In the genomic region with DNA sequence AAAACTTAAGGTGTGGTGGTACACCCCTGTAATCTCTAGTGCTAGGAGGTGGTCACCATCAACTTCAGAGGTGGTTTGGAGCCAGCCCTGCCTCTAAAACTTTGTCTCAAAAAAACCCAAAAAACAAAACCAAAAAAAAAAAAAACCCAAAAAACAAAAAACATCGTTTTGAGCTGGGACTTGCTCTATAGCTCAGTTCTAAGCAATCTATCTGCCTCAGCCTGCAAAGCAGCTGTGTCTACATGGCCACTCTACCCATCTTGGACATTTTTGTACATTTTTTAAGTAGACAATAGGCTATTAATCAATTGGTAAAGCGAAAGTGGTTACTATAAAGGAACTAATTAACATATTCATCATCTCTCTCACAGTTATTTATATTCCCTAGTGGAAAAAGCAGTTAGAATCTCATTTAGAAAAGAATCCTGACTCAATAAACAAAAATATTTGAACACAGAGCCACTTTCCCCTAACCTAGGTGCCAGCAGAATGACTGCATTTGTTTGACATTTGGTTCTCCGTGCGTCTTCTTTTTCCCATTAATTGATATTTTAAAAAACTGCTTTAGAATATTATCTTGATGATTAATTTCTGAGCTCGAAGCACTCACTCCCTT, we compare ENCODE assay signal across 9 mouse cellular contexts. TPM values are rescaled to one million over a fixed set of nuclear protein-coding genes. Genes with fewer than 3 reads are reported as not detected.
DNase-seq lines count a peak whose midpoint lies in the region; ATAC-seq and TF ChIP-seq lines count a peak whose summit lies in the region.
"Had no signal": no experiment of that assay in that cellular context is flagged by ENCODE, and none has a peak within 500 bp of the region (broad histone marks: within the 10 kb centered on the region; RNA-seq: fewer than 3 reads in every experiment).

No protein-coding gene starts in this region.

- H3K9me3 ChIP-seq in heart, embryonic 14.5 days (ENCODE audit: control insufficient read depth, low read length) = no peaks in the 10 kb centered on the region
- H3K9me3 ChIP-seq in G1E (replicated peaks) = no peaks in the 10 kb centered on the region
- no peaks in the 10 kb centered on the region for H3K9me3 ChIP-seq in hindbrain, embryonic 10.5 days
- no peaks in the 10 kb centered on the region for H3K9me3 ChIP-seq in midbrain, embryonic 10.5 days (replicated peaks)

- DNase-seq in heart, adult 18-20 months = no peak
- DNase-seq in G1E (ENCODE audit: low spot score) = no peak
- DNase-seq in hindbrain, embryonic 10.5 days (ENCODE audit: low spot score) = no peak
- no peak for DNase-seq in midbrain, embryonic 10.5 days (ENCODE audit: low spot score)
- no peak for DNase-seq in gastrocnemius, postnatal 10 days
- DNase-seq in right cerebral cortex, adult 2 months (ENCODE audit: low spot score in 2 of 2) = no peak
- DNase-seq in urinary bladder, postnatal 10 days (ENCODE audit: low spot score) = no peak

- no peak for ATAC-seq in heart, embryonic 14.5 days (ENCODE audit: insufficient number of reproducible peaks, insufficient read depth, low FRiP score, low read depth)
- no peak for ATAC-seq in G1E (ENCODE audit: extremely low read depth, insufficient number of reproducible peaks, low FRiP score, poor library complexity, severe bottlenecking)

- peak overlapping the region; percentile 78 to 90 for H3K27ac ChIP-seq in heart, embryonic 14.5 days (replicated peaks in 1 of 2; ENCODE audit: control insufficient read depth in 1 of 2, insufficient read depth in 1 of 2, low read depth in 2 of 2, low read length in 2 of 2)
- H3K27ac ChIP-seq in hindbrain, embryonic 10.5 days = peak overlapping the region; percentile 92
- peak overlapping the region; percentile 97 for H3K27ac ChIP-seq in midbrain, embryonic 10.5 days (replicated peaks)

- no peak for TF ChIP-seq CTCF in G1E (IDR thresholded peaks at IDR 0.05; ENCODE audit: low read depth, low read length)

- H3K4me2 ChIP-seq in heart, embryonic 14.5 days (ENCODE audit: low read length) = peak overlapping the region; percentile 88

- peaks cover 13 to 34% of the 10 kb centered on the region in 2 experiments for H3K4me1 ChIP-seq in heart, embryonic 14.5 days (ENCODE audit: control insufficient read depth in 2 of 2, insufficient read depth in 2 of 2, low read length in 2 of 2)
- peaks cover 51% of the 10 kb centered on the region for H3K4me1 ChIP-seq in G1E (ENCODE audit: insufficient read depth, low read depth, low read length)
- peaks cover 42% of the 10 kb centered on the region for H3K4me1 ChIP-seq in hindbrain, embryonic 10.5 days (replicated peaks)
- peaks cover 40% of the 10 kb centered on the region for H3K4me1 ChIP-seq in midbrain, embryonic 10.5 days

- no peaks in the 10 kb centered on the region for H3K36me3 ChIP-seq in heart, embryonic 14.5 days (ENCODE audit: control insufficient read depth, insufficient read depth, low read length)
- peaks cover 15% of the 10 kb centered on the region for H3K36me3 ChIP-seq in G1E (replicated peaks)
- no peaks in the 10 kb centered on the region for H3K36me3 ChIP-seq in hindbrain, embryonic 10.5 days
- no peaks in the 10 kb centered on the region for H3K36me3 ChIP-seq in midbrain, embryonic 10.5 days

- WGBS in heart, embryonic 14.5 days = 26% methylated on average over 5 of the region's 5 CpGs
- WGBS in hindbrain, embryonic 10.5 days = 35% methylated on average over 5 of the region's 5 CpGs
- WGBS in midbrain, embryonic 10.5 days = 37% methylated on average over 5 of the region's 5 CpGs

- peak overlapping the region; percentile 86 for H3K9ac ChIP-seq in heart, embryonic 14.5 days (ENCODE audit: low read length)

- H3K4me3 ChIP-seq in heart, embryonic 14.5 days (ENCODE audit: control insufficient read depth in 1 of 2, insufficient read depth in 1 of 2, low read depth in 1 of 2, low read length in 2 of 2) = peak overlapping the region; percentile 73 to 74
- H3K4me3 ChIP-seq in G1E (ENCODE audit: low read depth, low read length) = peak overlapping the region; percentile 81
- H3K4me3 ChIP-seq in hindbrain, embryonic 10.5 days = peak overlapping the region; percentile 85
- peak overlapping the region; percentile 90 for H3K4me3 ChIP-seq in midbrain, embryonic 10.5 days

- H3K27me3 ChIP-seq in heart, embryonic 14.5 days (ENCODE audit: control insufficient read depth, insufficient read depth, low read length) = no peaks in the 10 kb centered on the region
- H3K27me3 ChIP-seq in G1E (ENCODE audit: insufficient read depth, low read length) = no peaks in the 10 kb centered on the region
- H3K27me3 ChIP-seq in hindbrain, embryonic 10.5 days (ENCODE audit: insufficient read depth, poor library complexity, severe bottlenecking) = no peaks in the 10 kb centered on the region
- H3K27me3 ChIP-seq in midbrain, embryonic 10.5 days (ENCODE audit: low read depth, poor library complexity, severe bottlenecking) = no peaks in the 10 kb centered on the region

RNA-seq across cellular contexts. Expression of gene Gm10643, which starts 0.6 kb away (rescaled TPM):
- 1.1 and 1.6 TPM in 2 replicates for polyA plus RNA-seq in heart, embryonic 14.5 days (2014; fragmentation: Nextera tagmentation; extraction: Ambion mirVana)
- total RNA-seq in heart, adult 18-20 months (2021) = 1 to 10 TPM; 4.2 to 5.0 TPM
- 1.1 and 2.0 TPM in 2 replicates for total RNA-seq in G1E (2014; fragmentation: Nextera tagmentation)
- total RNA-seq in G1E (2017) = 1.3 and 1.6 TPM in 2 replicates
- 0.05 and 0.09 TPM in 2 replicates for polyA plus RNA-seq in G1E (2012)
- 1.5 and 1.8 TPM in 2 replicates for polyA plus RNA-seq in hindbrain, embryonic 10.5 days (2016; fragmentation: Nextera tagmentation; extraction: Ambion mirVana)
- polyA plus RNA-seq in midbrain, embryonic 10.5 days (2016; fragmentation: Nextera tagmentation; extraction: Ambion mirVana) = 0.69 and 1.6 TPM in 2 replicates
- 1 to 10 TPM; 1.6 to 1.9 TPM for total RNA-seq in gastrocnemius, postnatal 10 days (2021)

RNA-seq across cellular contexts. Expression of gene Rfx1, which starts 1.1 kb away (rescaled TPM):
- polyA plus RNA-seq in heart, embryonic 14.5 days (2014; fragmentation: Nextera tagmentation; extraction: Ambion mirVana) = 6.1 and 6.3 TPM in 2 replicates
- total RNA-seq in heart, adult 18-20 months (2021) = 1 to 10 TPM; 8.3 to 9.1 TPM
- 12.0 and 14.3 TPM in 2 replicates for total RNA-seq in G1E (2014; fragmentation: Nextera tagmentation)
- total RNA-seq in G1E (2017) = 2.4 and 2.9 TPM in 2 replicates
- polyA plus RNA-seq in G1E (2012) = 41.4 and 44.5 TPM in 2 replicates
- polyA plus RNA-seq in hindbrain, embryonic 10.5 days (2016; fragmentation: Nextera tagmentation; extraction: Ambion mirVana) = 8.5 and 9.2 TPM in 2 replicates
- polyA plus RNA-seq in midbrain, embryonic 10.5 days (2016; fragmentation: Nextera tagmentation; extraction: Ambion mirVana) = 7.7 and 8.6 TPM in 2 replicates
- total RNA-seq in gastrocnemius, postnatal 10 days (2021) = 1 to 10 TPM; 5.2 to 8.2 TPM

RNA-seq across cellular contexts. Expression of gene Rln3, which starts 20.8 kb away (rescaled TPM):
- not detected in 2 replicates for polyA plus RNA-seq in heart, embryonic 14.5 days (2014; fragmentation: Nextera tagmentation; extraction: Ambion mirVana)
- total RNA-seq in heart, adult 18-20 months (2021) = not detected
- not detected in 2 replicates for total RNA-seq in G1E (2014; fragmentation: Nextera tagmentation)
- total RNA-seq in G1E (2017) = not detected in 2 replicates
- polyA plus RNA-seq in G1E (2012) = not detected in 2 replicates
- polyA plus RNA-seq in hindbrain, embryonic 10.5 days (2016; fragmentation: Nextera tagmentation; extraction: Ambion mirVana) = 0.69 TPM in 1 of 2 replicates, not detected in the other
- 0.20 TPM in 1 of 2 replicates, not detected in the other for polyA plus RNA-seq in midbrain, embryonic 10.5 days (2016; fragmentation: Nextera tagmentation; extraction: Ambion mirVana)
- not detected for total RNA-seq in gastrocnemius, postnatal 10 days (2021)
- total RNA-seq: gastrocnemius, adult 8-10 months had no signal

RNA-seq across cellular contexts. Expression of gene Il27ra, which starts 23.2 kb away (rescaled TPM):
- polyA plus RNA-seq in heart, embryonic 14.5 days (2014; fragmentation: Nextera tagmentation; extraction: Ambion mirVana) = 6.1 and 6.3 TPM in 2 replicates
- total RNA-seq in heart, adult 18-20 months (2021) = 1 to 10 TPM; 3.1 to 5.4 TPM
- total RNA-seq in G1E (2014; fragmentation: Nextera tagmentation) = not detected in 2 replicates
- total RNA-seq in G1E (2017) = not detected in 2 replicates
- not detected in 2 replicates for polyA plus RNA-seq in G1E (2012)
- 0.24 and 0.30 TPM in 2 replicates for polyA plus RNA-seq in hindbrain, embryonic 10.5 days (2016; fragmentation: Nextera tagmentation; extraction: Ambion mirVana)
- 0.17 and 0.21 TPM in 2 replicates for polyA plus RNA-seq in midbrain, embryonic 10.5 days (2016; fragmentation: Nextera tagmentation; extraction: Ambion mirVana)
- under 1 TPM; 0.84 to 0.87 TPM for total RNA-seq in gastrocnemius, postnatal 10 days (2021)

RNA-seq across cellular contexts. Expression of gene Dcaf15, which starts 39.0 kb away (rescaled TPM):
- 6.3 and 6.4 TPM in 2 replicates for polyA plus RNA-seq in heart, embryonic 14.5 days (2014; fragmentation: Nextera tagmentation; extraction: Ambion mirVana)
- total RNA-seq in heart, adult 18-20 months (2021) = 1 to 10 TPM; 7.2 to 7.3 TPM
- total RNA-seq in G1E (2014; fragmentation: Nextera tagmentation) = 15.7 and 16.3 TPM in 2 replicates
- 16.4 and 20.2 TPM in 2 replicates for total RNA-seq in G1E (2017)
- 51.8 and 68.1 TPM in 2 replicates for polyA plus RNA-seq in G1E (2012)
- polyA plus RNA-seq in hindbrain, embryonic 10.5 days (2016; fragmentation: Nextera tagmentation; extraction: Ambion mirVana) = 16.7 and 19.2 TPM in 2 replicates
- polyA plus RNA-seq in midbrain, embryonic 10.5 days (2016; fragmentation: Nextera tagmentation; extraction: Ambion mirVana) = 16.3 and 17.5 TPM in 2 replicates
- total RNA-seq in gastrocnemius, postnatal 10 days (2021) = 10 to 100 TPM in 1 of 2 experiments, 1 to 10 TPM in 1; 9.5 to 11.2 TPM
